Mouse (Mus musculus): Measurements from ENCODE around the gene F7.

DNA sequence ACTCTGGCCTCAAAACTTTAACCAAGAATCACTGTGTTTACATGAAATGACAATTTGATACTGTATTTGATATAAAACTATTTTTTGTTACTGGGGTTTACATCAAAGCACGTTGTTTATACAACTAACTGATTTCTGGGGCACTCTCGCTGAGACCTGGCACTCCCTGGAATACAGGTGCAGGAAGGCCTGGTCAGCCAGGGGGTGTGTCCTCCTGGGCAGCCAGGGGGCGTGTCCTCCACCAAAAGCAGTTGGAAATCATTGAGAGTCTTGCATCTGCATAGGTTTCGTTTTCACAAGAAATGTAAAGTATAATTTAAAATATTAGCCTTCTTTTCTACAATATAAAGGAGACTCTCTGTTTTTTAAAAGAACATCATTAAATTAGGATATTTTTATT, 6.3 kb upstream of the F7 start:
- TF ChIP-seq CTCF (IDR thresholded peaks at IDR 0.05; ENCODE audit: low read depth): 0 out of 2 replicates have a peak, but pooled peaks have one; percentile 13
- TF ChIP-seq EP300 (optimal IDR thresholded peaks at IDR 0.05): no peak

Measured in stomach, postnatal 0 days (tissue).